Mouse (Mus musculus): ENCODE results near the gene Txk.

DNA sequence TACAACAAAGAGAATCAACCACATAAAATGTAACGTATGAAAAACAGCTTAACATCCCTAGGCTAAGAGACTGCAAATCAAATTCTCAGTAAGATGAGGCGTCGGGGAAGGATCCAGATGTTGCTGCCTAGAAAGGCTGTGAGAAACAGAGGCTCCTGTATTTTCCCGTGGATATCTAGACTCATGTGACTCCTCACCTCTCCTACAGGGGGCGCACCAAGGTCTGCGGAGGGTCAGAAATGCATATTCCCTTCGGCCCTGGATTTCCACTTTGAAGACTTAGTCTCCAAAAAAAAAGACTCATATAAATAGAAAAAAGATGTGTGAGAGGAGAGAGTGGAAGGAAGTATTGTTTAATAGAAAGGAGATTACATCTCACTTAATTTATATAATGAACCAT is 32.0 kb downstream of the Txk start:
- no peak for TF ChIP-seq POLR2A (IDR thresholded peaks at IDR 0.05; ENCODE audit: borderline replicate concordance, insufficient read depth, low read length)
- TF ChIP-seq CTCF (IDR thresholded peaks at IDR 0.05; ENCODE audit: borderline replicate concordance, insufficient read depth, low read depth, low read length) = 0 out of 2 replicates have a peak, but pooled peaks have one; percentile 7

All from cerebellum, adult 2 months (tissue).